Mouse (Mus musculus): ENCODE measurements at regions not wholly inside any gene's neighbourhood (a gene's known extent, or its start where the extent isn't known, plus 50 kb on each side); places are given as distances from the start of the nearest gene placed in this dataset.

GRCm38 (mm10) chr1:183820555-183820954 is 192.5 kb upstream of the Dusp10 start:
- Histone ChIP-seq H3K27me3 (replicated peaks) (no peaks in the 10 kb centered on the region), H3K4me3 (no peak overlapping the region), H3K27ac (no peak overlapping the region), H3K9ac (no peak overlapping the region), H3K4me2 (no peak overlapping the region), H3K36me3 (replicated peaks) (no peaks in the 10 kb centered on the region), H3K9me3 (no peaks in the 10 kb centered on the region), H3K4me1 (no peaks in the 10 kb centered on the region)
- 56% methylated on average over 5 of the region's 5 CpGs for WGBS
- ATAC-seq (replicated peaks) = no peak

GRCm38 (mm10) chr1:183826300-183826699 is 186.8 kb upstream of the Dusp10 start:
- H3K27ac ChIP-seq = no peak overlapping the region
- no peaks in the 10 kb centered on the region for H3K9me3 ChIP-seq
- no peak overlapping the region for H3K4me2 ChIP-seq
- no peaks in the 10 kb centered on the region for H3K4me1 ChIP-seq
- ATAC-seq (replicated peaks) = no peak
- no peak overlapping the region for H3K9ac ChIP-seq
- no peak overlapping the region for H3K4me3 ChIP-seq
- no peaks in the 10 kb centered on the region for H3K27me3 ChIP-seq (replicated peaks)
- WGBS = 6% methylated on average over 4 of the region's 4 CpGs
- H3K36me3 ChIP-seq (replicated peaks) = no peaks in the 10 kb centered on the region

GRCm38 (mm10) chr1:183845135-183845534 is 168.0 kb upstream of the Dusp10 start:
- 71% methylated on average over 4 of the region's 4 CpGs for WGBS
- Histone ChIP-seq H3K27me3 (replicated peaks) (no peaks in the 10 kb centered on the region), H3K4me3 (no peak overlapping the region), H3K4me1 (no peaks in the 10 kb centered on the region), H3K9ac (no peak overlapping the region), H3K27ac (no peak overlapping the region), H3K4me2 (no peak overlapping the region), H3K36me3 (replicated peaks) (no peaks in the 10 kb centered on the region), H3K9me3 (no peaks in the 10 kb centered on the region)
- no peak for ATAC-seq (replicated peaks)

DNA sequence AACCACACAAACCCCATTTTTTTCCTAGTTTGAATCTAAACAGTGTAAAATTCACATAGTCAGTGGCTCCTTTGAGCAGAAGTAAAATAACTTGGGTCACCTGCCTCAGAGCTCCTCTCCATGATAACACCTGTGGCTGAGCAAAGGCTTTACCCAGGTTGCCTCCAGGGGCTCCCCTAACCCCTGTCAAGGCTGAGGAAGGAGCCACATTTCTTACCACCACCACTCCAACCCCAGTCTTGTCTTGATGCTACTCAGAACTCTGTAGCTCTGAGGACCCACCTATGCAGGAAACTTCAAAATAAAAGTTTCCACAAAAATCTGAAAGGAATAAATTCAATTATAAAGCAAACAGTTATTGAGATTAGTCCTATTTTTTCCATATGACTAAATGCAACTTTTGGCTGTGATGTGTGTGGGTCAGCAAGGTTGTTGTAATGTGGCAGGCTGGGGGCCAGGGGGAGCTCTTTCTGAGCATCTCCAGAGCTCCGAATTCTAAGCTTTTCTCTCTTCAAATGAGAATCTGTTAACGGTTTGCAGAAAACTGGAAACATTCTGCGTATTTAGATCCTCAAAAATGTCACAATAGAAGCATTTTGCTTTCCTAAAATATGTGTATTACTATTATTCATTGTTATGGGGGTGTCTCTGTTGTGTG is 159.0 kb upstream of the Dusp10 start:
- H3K4me1 ChIP-seq = no peaks in the 10 kb centered on the region
- no peak overlapping the region for H3K9ac ChIP-seq
- H3K4me3 ChIP-seq = no peak overlapping the region
- no peak overlapping the region for H3K4me2 ChIP-seq
- H3K9me3 ChIP-seq = no peaks in the 10 kb centered on the region
- 78% methylated on average over 3 of the region's 3 CpGs for WGBS
- no peaks in the 10 kb centered on the region for H3K36me3 ChIP-seq (replicated peaks)
- ATAC-seq (replicated peaks) = no peak
- H3K27me3 ChIP-seq (replicated peaks) = no peaks in the 10 kb centered on the region
- H3K27ac ChIP-seq = no peak overlapping the region

DNA sequence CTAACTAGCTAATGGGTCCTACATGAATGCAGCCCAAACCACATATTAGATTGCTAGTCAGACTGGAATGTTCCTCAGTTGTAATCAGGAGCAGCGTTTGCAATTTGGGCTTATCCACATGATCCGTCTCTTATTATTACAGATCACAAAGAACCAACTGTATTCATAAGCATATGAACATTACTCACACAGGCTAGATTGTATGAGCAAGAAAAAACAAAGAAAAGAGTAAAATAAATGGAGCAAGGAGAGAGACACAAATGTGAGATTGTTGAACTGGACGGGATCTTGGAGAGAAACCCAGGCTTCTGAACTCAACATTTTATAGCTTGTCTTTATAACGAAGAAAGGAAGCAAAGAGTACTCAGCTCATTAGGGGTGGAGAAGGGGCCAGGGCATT is 148.0 kb upstream of the Dusp10 start:
- Histone ChIP-seq H3K27me3 (replicated peaks) (no peaks in the 10 kb centered on the region), H3K9me3 (no peaks in the 10 kb centered on the region), H3K4me3 (no peak overlapping the region), H3K4me2 (no peak overlapping the region), H3K36me3 (replicated peaks) (no peaks in the 10 kb centered on the region), H3K27ac (no peak overlapping the region), H3K4me1 (no peaks in the 10 kb centered on the region), H3K9ac (no peak overlapping the region)
- no peak for ATAC-seq (replicated peaks)
- WGBS = 82% methylated on average over 4 of the region's 4 CpGs

DNA sequence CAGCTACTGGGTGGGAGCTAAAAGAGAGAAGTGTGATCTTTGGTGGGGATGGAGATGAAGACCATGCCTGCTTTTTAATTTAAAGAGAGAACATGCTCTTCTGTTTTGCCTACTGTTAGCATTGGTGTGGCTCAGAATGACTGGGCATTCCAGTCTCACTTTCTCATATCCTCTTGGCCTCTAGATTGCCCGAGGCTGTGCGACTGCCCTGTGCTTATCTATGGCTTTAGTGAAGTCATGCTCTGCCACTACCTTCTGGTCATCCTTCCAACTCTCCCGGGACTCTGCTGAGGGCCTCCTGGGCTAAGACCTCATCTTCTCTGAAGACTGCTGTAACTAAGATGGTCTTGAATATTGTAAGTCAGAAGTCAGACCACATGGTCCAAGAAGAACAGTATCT is 147.5 kb upstream of the Dusp10 start:
- Histone ChIP-seq H3K4me3 (no peak overlapping the region), H3K36me3 (replicated peaks) (no peaks in the 10 kb centered on the region), H3K27me3 (replicated peaks) (no peaks in the 10 kb centered on the region), H3K9me3 (no peaks in the 10 kb centered on the region), H3K4me2 (no peak overlapping the region), H3K27ac (no peak overlapping the region), H3K9ac (no peak overlapping the region), H3K4me1 (no peaks in the 10 kb centered on the region)
- ATAC-seq (replicated peaks) = no peak
- 91% methylated on average over 3 of the region's 3 CpGs for WGBS

DNA sequence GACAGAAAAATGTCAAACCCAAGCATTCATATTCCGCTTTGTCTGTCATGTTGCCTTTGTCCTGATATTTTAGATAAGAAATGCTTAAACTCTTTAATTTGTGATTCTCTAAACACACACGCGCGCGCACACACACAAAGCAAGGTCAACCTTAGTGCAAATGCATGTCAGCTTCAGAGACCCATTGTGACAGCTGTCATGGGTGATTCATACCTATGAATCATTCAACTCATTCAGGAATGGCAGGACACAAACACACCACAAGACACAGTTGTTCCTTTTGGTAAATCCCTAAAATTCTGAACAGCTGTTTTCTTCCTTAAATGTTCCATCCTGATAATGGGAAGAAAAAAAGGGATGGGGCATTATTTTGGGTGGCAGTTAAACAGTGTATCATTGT is 144.1 kb upstream of the Dusp10 start:
- no peak overlapping the region for H3K4me3 ChIP-seq
- H3K36me3 ChIP-seq (replicated peaks) = no peaks in the 10 kb centered on the region
- H3K9me3 ChIP-seq = no peaks in the 10 kb centered on the region
- no peaks in the 10 kb centered on the region for H3K4me1 ChIP-seq
- ATAC-seq (replicated peaks) = no peak
- H3K27ac ChIP-seq = no peak overlapping the region
- 95% methylated on average over 5 of the region's 5 CpGs for WGBS
- H3K4me2 ChIP-seq = no peak overlapping the region
- no peaks in the 10 kb centered on the region for H3K27me3 ChIP-seq (replicated peaks)
- H3K9ac ChIP-seq = no peak overlapping the region

DNA sequence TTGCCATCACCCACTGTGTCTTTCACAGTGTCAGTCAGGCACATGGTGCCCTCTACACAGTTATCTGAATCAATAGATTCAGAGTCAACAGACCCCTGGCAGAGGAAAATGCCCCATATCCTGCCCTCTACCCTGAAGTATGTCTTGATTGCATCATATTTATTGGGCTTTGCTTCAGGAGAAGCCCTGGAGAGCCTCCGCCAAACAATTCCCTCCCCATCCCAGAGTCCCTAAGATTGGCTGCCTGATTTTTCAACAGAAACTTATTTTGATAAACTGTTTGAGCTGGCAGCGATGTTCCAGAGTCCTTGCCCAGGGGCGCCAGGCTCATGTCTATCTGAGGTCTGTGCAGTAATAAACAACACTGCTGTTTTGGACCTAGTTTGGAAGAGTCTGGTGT is 117.2 kb upstream of the Dusp10 start:
- no peak overlapping the region for H3K9ac ChIP-seq
- H3K27me3 ChIP-seq (replicated peaks) = no peaks in the 10 kb centered on the region
- no peaks in the 10 kb centered on the region for H3K4me1 ChIP-seq
- no peak overlapping the region for H3K4me3 ChIP-seq
- WGBS = 90% methylated on average over 3 of the region's 3 CpGs
- H3K27ac ChIP-seq = no peak overlapping the region
- no peaks in the 10 kb centered on the region for H3K9me3 ChIP-seq
- no peak for ATAC-seq (replicated peaks)
- no peaks in the 10 kb centered on the region for H3K36me3 ChIP-seq (replicated peaks)
- no peak overlapping the region for H3K4me2 ChIP-seq

DNA sequence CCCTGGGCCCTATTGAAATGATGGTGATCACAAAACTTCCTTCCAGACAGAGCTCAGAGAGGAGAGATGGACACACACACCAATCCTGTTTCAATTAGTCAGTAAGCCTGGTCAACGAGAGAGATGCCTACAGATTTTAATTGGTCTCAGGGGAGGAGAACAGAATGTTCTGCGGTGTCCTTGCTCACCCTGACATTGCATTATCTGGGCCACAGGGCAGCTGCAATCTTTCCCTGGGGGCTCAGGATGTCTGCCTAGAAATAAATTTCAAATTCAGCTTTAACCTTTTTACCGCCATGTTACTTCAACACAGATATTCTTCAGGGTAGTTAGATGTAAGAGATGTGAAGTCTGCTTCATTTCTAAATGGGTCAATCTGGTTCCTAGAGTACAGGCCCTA is 115.0 kb upstream of the Dusp10 start:
- H3K4me2 ChIP-seq = no peak overlapping the region
- no peaks in the 10 kb centered on the region for H3K36me3 ChIP-seq (replicated peaks)
- H3K4me1 ChIP-seq = no peaks in the 10 kb centered on the region
- no peak for ATAC-seq (replicated peaks)
- H3K27me3 ChIP-seq (replicated peaks) = no peaks in the 10 kb centered on the region
- no peak overlapping the region for H3K27ac ChIP-seq
- WGBS = 62% methylated on average over 3 of the region's 3 CpGs
- H3K9ac ChIP-seq = no peak overlapping the region
- no peak overlapping the region for H3K4me3 ChIP-seq
- no peaks in the 10 kb centered on the region for H3K9me3 ChIP-seq

DNA sequence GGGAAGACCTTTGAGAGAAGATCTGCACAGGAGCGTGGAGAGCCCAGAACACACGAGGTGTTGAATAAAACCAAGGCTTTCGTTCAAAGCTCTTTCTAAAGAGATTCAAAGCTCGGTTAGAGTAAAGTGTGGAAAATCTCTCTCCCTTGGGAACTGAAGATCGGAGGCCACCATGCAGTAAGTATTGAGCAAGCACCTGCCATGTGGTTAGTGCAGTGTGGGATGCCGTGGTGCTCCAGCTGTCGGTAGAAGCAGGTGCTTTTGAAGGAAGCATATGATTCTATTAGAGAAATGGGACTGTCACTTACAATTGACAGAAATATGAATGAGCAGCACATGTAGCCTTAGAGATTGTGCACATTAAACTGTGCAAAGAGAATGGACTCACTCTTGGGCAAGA is 108.5 kb upstream of the Dusp10 start:
- WGBS = 88% methylated on average over 7 of the region's 7 CpGs
- H3K36me3 ChIP-seq (replicated peaks) = no peaks in the 10 kb centered on the region
- H3K27ac ChIP-seq = no peak overlapping the region
- H3K9ac ChIP-seq = no peak overlapping the region
- no peaks in the 10 kb centered on the region for H3K4me1 ChIP-seq
- H3K27me3 ChIP-seq (replicated peaks) = no peaks in the 10 kb centered on the region
- H3K9me3 ChIP-seq = no peaks in the 10 kb centered on the region
- no peak overlapping the region for H3K4me2 ChIP-seq
- no peak overlapping the region for H3K4me3 ChIP-seq
- no peak for ATAC-seq (replicated peaks)

DNA sequence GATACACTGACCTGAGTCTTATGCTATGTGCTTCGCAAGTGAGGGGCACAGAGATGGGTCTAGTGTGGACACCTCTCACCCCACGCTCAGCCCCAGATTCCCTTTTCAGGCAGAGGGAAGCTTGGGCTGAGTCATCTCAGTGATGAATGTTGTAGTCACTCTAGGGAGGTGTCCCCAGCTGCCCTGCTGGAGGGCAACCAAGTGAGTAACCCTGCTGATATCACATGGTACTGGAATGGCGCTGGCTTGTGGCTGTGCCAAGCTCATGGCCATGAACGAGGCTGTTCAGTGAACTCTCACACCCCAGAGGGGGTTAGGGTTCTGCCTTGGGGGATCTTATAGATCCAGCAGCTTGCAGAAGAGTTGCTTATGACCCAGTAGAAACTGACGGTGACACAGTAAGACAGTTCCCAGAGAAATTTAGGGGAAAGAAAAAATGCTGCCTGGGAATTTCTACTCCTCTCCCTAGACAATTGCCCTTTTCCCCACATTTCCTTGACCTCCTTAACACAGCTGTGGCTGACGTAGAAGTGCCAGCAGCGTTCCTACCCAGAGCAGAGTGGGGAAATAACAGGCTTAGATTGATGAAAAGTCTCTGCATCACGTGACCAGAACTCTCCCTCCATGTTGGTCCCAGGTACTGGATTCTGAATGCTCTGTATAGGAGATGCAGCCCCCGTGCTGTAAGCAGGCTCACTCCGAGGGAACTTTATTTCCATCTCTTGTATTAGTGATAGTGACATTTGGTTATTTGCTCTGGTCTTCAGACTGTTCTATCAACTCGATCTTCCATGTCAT is 107.6 kb upstream of the Dusp10 start:
- Histone ChIP-seq H3K27me3 (replicated peaks) (no peaks in the 10 kb centered on the region), H3K9me3 (no peaks in the 10 kb centered on the region), H3K36me3 (replicated peaks) (no peaks in the 10 kb centered on the region), H3K27ac (no peak overlapping the region), H3K4me2 (no peak overlapping the region), H3K4me1 (no peaks in the 10 kb centered on the region), H3K9ac (no peak overlapping the region), H3K4me3 (no peak overlapping the region)
- 88% methylated on average over 11 of the region's 11 CpGs for WGBS
- ATAC-seq (replicated peaks) = no peak

GRCm38 (mm10) chr1:183917656-183918055 is 95.4 kb upstream of the Dusp10 start:
- WGBS = 93% methylated on average over 3 of the region's 3 CpGs
- Histone ChIP-seq H3K4me2 (no peak overlapping the region), H3K9ac (no peak overlapping the region), H3K27ac (no peak overlapping the region), H3K9me3 (no peaks in the 10 kb centered on the region), H3K4me3 (no peak overlapping the region), H3K36me3 (replicated peaks) (no peaks in the 10 kb centered on the region), H3K27me3 (replicated peaks) (no peaks in the 10 kb centered on the region), H3K4me1 (no peaks in the 10 kb centered on the region)
- ATAC-seq (replicated peaks) = no peak

- Histone ChIP-seq H3K4me2 (no peak overlapping the region), H3K4me3 (no peak overlapping the region), H3K36me3 (replicated peaks) (no peaks in the 10 kb centered on the region), H3K9ac (no peak overlapping the region), H3K27ac (no peak overlapping the region), H3K27me3 (replicated peaks) (no peaks in the 10 kb centered on the region), H3K4me1 (no peaks in the 10 kb centered on the region), H3K9me3 (no peaks in the 10 kb centered on the region)
- ATAC-seq (replicated peaks) = no peak
- WGBS = 83% methylated on average over 2 of the region's 2 CpGs
Measured at GRCm38 (mm10) chr1:183921262-183921661, 91.8 kb upstream of the Dusp10 start.
